Mouse (Mus musculus): ENCODE measurements around the gene Pfdn2.

The Pfdn2 gene

DNA sequence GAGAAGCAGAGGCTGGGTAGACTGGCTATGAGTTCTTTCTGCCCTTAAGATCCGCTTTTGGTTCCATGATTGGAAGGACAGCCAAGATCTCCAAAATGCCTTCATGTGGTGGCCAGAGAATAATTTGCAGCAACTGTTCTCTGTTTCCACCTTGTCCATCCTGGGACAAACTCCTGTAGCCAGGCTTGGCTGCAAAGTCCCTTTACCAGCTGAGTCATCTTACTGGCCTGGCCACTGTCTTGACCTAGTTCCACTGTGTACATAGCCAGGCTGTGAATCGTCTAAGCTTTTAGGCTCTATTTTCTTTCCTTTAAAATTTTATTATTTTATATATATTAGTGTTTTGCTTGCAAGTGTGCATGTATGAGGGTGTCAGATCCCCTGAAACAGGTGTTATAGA, 3.7 kb downstream of the Pfdn2 start:
- in situ Hi-C loops (cut with MboI; ENCODE audit: unreplicated experiment in 2 of 2), result no loop called here

- in situ Hi-C loops (cut with MboI; ENCODE audit: unreplicated experiment in 2 of 2), result loop anchor here (5.0 to 25.0 kb wide), 4 partner anchors 34 to 461 kb away; partner anchors contain the start of gene Ly9 (in 2 of the 2)
These were observed 10.4 kb downstream of the Pfdn2 start for GRCm38 (mm10) chr1:171355812-171356340.

- in situ Hi-C loops (cut with MboI; ENCODE audit: unreplicated experiment in 2 of 2), result loop anchor here (5.0 to 25.0 kb wide), 4 partner anchors 35 to 462 kb away; partner anchors contain the start of gene Ly9 (in 2 of the 2)
These were observed 11.3 kb downstream of the Pfdn2 start for GRCm38 (mm10) chr1:171356814-171357213.

DNA sequence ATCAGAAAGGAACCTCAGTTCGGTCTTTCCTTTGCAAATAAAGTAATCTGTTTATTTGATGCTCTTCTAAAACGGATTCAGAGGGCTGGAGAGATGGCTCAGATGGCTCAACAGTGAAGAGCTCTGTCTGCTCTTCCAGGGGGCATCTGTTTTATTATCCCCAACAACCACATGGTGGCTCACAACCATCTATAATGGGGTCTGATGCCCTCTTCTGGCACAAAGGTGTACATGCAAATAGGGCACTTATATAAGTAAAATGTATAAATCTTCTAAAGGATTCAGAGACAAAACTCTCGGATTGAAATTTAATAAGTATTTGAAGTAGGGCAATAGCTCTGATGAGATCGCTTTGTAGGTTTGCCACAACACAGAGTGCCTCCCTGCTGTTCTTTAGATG, 13.0 kb downstream of the Pfdn2 start:
- in situ Hi-C loops (cut with MboI; ENCODE audit: unreplicated experiment in 2 of 2), result loop anchor here (5.0 to 25.0 kb wide), 4 partner anchors 36 to 464 kb away; partner anchors contain the start of gene Ly9 (in 2 of the 2)

DNA sequence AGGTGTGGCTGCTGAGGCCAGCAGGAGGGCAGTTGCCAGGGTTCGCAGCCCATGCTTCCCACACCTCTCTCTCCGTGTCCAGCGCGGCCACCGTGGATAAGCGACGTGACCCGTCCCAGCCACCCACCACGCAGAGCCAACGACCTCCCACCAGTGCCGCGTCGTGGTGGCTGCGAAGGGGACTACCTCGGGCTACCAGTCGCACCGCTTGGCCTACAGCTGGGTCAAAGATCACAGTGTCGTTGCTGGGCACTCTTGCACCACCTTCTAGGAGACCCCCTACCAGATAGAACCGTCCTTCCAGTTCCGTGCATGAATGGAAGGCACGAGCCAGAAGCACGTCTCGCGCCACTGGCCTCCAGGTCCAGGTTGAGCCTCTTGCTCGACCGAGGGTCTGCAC, 14.8 kb downstream of the Pfdn2 start:
- in situ Hi-C loops (cut with MboI; ENCODE audit: unreplicated experiment in 2 of 2), result loop anchor here (5.0 to 25.0 kb wide), 3 partner anchors 38 to 252 kb away; partner anchors contain the start of gene Ly9 (in 2 of the 2)

DNA sequence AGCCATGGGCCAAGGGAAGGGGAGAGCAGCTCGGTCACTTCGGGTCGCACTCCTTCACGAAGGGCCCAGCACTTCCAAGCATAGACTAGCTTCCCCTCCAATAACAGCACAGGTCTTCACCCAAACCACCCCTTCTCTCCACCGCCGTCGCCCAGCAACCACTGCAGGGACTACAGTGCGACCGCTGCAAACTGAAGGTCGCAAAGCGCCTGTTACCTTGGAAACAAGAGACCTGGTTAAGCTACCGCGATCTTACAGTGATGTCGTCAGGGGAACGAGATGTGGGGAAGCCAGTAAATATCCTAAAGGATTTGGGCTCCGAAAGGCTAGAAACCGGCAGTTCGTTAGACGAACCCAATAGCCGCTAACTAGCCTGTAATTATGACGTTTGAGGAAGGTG, 15.2 kb downstream of the Pfdn2 start, which contains the start of gene Klhdc9:
Gene Klhdc9, minus strand, starts transcription at position 143 of the 400 bp plus-strand sequence.
- in situ Hi-C loops (cut with MboI; ENCODE audit: unreplicated experiment in 2 of 2), result loop anchor here (5.0 to 25.0 kb wide), 3 partner anchors 38 to 252 kb away; partner anchors contain the start of gene Ly9 (in 2 of the 2)

GRCm38 (mm10) chr1:171361106-171362103, 15.9 kb downstream of the Pfdn2 start:
- in situ Hi-C loops (cut with MboI; ENCODE audit: unreplicated experiment in 2 of 2), result loop anchor here (5.0 to 25.0 kb wide), 3 partner anchors 39 to 251 kb away; partner anchors contain the start of gene Ly9 (in 2 of the 2)

DNA sequence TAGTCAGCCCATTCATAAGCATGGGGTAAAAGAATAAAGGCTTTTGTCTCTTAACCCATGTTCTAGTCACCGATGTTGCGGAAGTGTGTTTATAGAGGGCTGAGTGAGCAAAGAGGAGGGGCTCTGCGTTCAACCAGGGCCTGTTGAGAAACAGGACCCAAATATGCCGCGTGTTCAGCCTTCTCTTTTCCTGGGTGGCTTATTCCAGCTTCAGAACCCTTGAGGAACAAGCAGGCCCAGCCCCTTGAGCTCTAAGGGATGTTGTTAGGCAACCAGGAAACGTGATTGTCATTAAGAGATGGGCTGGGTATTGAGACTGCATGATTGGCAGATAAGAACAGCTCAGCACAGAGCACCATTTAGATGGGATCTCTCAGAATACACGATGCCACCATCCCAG, 20.5 kb downstream of the Pfdn2 start:
- in situ Hi-C loops (cut with MboI; ENCODE audit: unreplicated experiment in 2 of 2), result loop anchor here (25.0 kb wide), 1 partner anchor 246 kb away; the partner anchor contains the start of gene Ly9 (in 2 of the 2)

GRCm38 (mm10) chr1:171369845-171370556, 24.5 kb downstream of the Pfdn2 start, which contains the start of gene Nectin4:
Gene Nectin4 (plus strand): TSS chr1:171370099.
- in situ Hi-C loops (cut with MboI; ENCODE audit: unreplicated experiment in 2 of 2), result loop anchor here (25.0 kb wide), 1 partner anchor 242 kb away; the partner anchor contains the start of gene Ly9 (in 2 of the 2)

DNA sequence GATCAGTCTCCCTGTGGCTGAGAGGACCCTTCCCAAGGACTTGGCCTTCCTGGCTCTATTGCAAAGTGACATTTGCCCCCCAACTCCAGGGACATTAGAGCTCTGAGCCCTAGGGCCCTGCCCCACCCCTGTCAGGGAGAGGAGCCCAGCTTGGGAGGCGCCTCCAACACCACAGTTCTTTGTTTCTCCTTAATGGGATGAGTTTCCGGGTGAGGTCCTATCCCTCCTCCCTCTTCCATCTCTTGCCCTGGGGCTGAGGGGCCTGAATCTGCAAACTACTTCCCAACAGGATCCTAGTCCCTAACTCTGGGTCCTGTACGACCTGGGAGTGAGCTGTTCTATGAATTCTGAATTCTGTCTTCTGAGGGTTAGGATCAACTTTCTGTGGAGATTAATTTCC, 27.4 kb downstream of the Pfdn2 start:
- in situ Hi-C loops (cut with MboI; ENCODE audit: unreplicated experiment in 2 of 2), result loop anchor here (25.0 kb wide), 1 partner anchor 239 kb away; the partner anchor contains the start of gene Ly9 (in 2 of the 2)

GRCm38 (mm10) chr1:171373946-171374345, 28.5 kb downstream of the Pfdn2 start:
- in situ Hi-C loops (cut with MboI; ENCODE audit: unreplicated experiment in 2 of 2), result loop anchor here (25.0 kb wide), 1 partner anchor 238 kb away; the partner anchor contains the start of gene Ly9 (in 2 of the 2)

DNA sequence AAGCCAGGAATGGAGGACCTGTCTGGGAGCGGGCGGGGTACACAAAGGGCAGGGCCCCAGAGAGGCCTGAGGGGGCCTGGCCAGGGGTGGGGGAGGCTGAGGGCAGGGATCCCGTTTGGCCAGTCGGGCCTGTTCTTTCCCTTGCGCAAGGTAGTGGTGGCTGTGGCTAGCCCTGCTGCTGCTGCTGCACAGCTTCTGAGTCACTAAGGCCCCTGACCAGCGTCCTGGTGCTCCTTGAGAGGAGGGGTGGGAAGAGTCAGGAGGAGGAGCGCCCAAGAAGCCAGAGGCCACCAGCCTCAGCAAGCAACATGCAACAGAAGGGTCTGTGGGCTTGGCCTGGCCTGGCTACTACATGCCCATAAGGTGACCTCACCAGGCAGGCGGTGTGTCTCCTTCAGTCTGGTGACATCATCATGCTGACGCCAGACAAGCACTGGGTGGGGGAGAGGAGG, 30.2 kb downstream of the Pfdn2 start:
- in situ Hi-C loops (cut with MboI; ENCODE audit: unreplicated experiment in 2 of 2), result no loop called here

- in situ Hi-C loops (cut with MboI; ENCODE audit: unreplicated experiment in 2 of 2), result no loop called here
These were observed 32.8 kb downstream of the Pfdn2 start for GRCm38 (mm10) chr1:171378298-171378697.

DNA sequence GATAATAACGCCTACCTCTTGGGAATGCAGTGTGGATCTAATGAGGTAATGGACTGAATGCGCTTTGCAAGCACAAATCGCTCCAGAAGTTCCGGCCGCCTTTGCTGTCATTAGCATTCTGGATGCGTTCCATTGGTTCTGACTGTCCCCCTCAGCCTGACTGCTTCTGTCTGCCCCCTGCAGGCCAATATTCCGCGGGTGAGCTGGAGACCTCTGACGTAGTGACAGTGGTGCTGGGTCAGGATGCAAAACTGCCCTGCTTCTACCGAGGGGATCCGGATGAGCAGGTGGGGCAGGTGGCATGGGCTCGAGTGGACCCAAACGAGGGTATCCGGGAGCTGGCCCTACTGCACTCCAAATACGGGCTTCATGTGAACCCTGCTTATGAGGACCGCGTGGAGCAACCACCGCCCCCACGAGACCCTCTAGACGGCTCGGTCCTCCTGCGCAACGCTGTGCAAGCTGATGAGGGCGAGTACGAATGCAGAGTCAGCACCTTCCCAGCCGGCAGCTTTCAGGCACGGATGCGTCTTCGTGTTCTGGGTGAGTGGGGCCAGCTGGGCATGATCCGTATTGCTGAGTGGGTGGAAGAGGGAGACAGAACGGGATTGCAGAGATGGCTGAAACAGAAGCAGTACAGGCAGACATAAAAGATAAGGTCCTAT, 34.6 kb downstream of the Pfdn2 start:
- in situ Hi-C loops (cut with MboI; ENCODE audit: unreplicated experiment in 2 of 2), result no loop called here

- in situ Hi-C loops (cut with MboI; ENCODE audit: unreplicated experiment in 2 of 2), result no loop called here
These were observed 36.7 kb downstream of the Pfdn2 start for GRCm38 (mm10) chr1:171382096-171382620.

GRCm38 (mm10) chr1:171384361-171384760, 38.9 kb downstream of the Pfdn2 start:
- in situ Hi-C loops (cut with MboI; ENCODE audit: unreplicated experiment in 2 of 2), result no loop called here

DNA sequence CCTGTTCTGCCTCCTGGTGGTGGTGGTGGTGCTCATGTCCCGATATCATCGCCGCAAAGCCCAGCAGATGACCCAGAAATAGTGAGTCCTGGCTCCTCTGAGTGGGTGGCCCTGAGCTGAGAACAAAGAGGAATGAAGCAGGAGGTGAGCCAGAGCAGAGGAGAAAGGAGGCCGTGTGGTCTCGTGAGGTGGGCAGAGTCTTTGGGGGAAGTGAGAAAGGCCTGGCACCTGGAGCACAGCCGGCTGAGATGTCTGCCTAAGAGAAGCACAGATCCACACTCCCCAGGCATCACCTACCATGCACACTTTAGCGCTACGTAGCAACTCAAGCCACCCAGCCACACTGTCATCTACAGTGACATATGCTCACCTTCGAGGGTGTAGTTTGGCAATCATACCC, 39.7 kb downstream of the Pfdn2 start:
- in situ Hi-C loops (cut with MboI; ENCODE audit: unreplicated experiment in 2 of 2), result no loop called here

DNA sequence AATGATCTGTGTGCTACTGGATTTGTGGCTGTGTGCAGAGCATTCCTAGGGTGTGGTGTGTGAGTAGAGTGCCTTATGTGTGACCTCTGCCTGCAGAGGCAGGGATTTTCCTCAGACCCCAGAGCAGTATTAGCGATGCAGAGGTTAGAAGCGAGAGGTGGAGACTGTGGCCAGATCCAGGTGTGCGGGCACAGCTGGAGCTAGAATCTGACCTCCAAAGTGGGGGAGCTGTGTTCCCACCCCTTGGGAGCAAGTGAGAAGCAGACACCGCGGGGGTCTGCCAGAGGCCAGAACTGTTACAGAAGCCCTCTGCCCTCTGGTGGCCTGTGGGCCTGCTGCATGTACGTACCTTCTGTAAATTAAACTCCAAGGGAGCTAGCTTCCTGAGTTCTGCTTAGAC, 41.6 kb downstream of the Pfdn2 start:
- in situ Hi-C loops (cut with MboI; ENCODE audit: unreplicated experiment in 2 of 2), result no loop called here
